Mouse (Mus musculus) CD4-positive naive resting alpha-beta T cell, adult 57 days (primary cell): ENCODE measurements around the gene Zbtb6. TPM values are rescaled to one million over a fixed set of nuclear protein-coding genes. Genes with fewer than 3 reads are reported as not detected.

Experiments
- total RNA-seq: library from RNA; stranded (reverse); gene quantifications from one replicate; pipeline ENCODE4 v1.2.4, GENCODE M21; 2023

The Zbtb6 gene
- 13.6 TPM for total RNA-seq

GRCm38 (mm10) chr2:37442611-37443591 lies at the start of gene Zbtb6, which contains the start of the genes Zbtb26 and Rabgap1:
Gene Zbtb6 (minus strand): TSS chr2:37443171.
Gene Zbtb26 (minus strand): TSS chr2:37443135.
Gene Rabgap1 (plus strand): TSS chr2:37443279.

GRCm38 (mm10) chr2:37422306-37423304 lies 20.4 kb downstream of the Zbtb6 start, which contains the start of gene Rc3h2:
Gene Rc3h2 (minus strand): TSS chr2:37422903.

Other genes starting within 250 kb of the Zbtb6 start
- gene Olfr366, start 231.6 kb downstream of the Zbtb6 start, total RNA-seq: not detected
- not detected for gene Olfr368, start 116.7 kb downstream of the Zbtb6 start, total RNA-seq
- gene Pdcl, start 83.8 kb downstream of the Zbtb6 start, total RNA-seq: 30.4 TPM
- gene Rc3h2, start 20.3 kb downstream of the Zbtb6 start, total RNA-seq: 60.7 TPM
- gene Zbtb26, start within 50 bp of the Zbtb6 start, total RNA-seq: 3.7 TPM
- 49.8 TPM for gene Rabgap1, start 108 bp upstream of the Zbtb6 start, total RNA-seq
- 3.1 TPM for gene Gpr21, start 73.2 kb upstream of the Zbtb6 start, total RNA-seq